Mouse (Mus musculus): ENCODE measurements around the gene Gm20765.
"Not testable (repeated sequence)": the region's sequence is repeated elsewhere in the genome, so short reads cannot be mapped to it uniquely, and the experiment has no call there.

The Gm20765 gene

DNA sequence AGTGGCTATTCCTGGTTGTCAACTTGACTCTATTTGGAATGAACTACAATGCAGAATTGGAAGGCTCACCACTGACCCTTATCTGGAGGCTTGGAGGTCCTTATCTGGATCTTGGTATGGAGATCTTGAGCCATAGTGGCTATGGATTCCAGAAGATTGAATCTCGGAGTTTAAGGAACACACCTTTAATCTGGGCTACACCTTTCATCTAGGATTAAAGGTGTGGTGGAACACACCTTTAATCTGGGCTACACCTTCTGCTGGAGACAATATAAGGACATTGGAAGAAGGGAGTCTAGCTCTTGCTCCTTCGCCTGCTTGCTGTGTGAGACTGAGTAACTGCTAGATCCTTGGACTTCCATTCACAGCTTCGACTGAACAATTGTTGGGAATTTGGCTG, at the start of gene Gm20765:
TSS of gene Gm20765 (plus strand) at position 301 of the 400 bp plus-strand sequence.
- DNase-seq (ENCODE audit: low spot score): not testable (repeated sequence)

DNA sequence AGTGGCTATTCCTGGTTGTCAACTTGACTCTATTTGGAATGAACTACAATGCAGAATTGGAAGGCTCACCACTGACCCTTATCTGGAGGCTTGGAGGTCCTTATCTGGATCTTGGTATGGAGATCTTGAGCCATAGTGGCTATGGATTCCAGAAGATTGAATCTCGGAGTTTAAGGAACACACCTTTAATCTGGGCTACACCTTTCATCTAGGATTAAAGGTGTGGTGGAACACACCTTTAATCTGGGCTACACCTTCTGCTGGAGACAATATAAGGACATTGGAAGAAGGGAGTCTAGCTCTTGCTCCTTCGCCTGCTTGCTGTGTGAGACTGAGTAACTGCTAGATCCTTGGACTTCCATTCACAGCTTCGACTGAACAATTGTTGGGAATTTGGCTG, 42.6 kb upstream of the Gm20765 start, which contains the start of gene Gm21293:
TSS of gene Gm21293 (plus strand) at position 301 of the 400 bp plus-strand sequence.
- DNase-seq (ENCODE audit: low spot score): not testable (repeated sequence)

DNA sequence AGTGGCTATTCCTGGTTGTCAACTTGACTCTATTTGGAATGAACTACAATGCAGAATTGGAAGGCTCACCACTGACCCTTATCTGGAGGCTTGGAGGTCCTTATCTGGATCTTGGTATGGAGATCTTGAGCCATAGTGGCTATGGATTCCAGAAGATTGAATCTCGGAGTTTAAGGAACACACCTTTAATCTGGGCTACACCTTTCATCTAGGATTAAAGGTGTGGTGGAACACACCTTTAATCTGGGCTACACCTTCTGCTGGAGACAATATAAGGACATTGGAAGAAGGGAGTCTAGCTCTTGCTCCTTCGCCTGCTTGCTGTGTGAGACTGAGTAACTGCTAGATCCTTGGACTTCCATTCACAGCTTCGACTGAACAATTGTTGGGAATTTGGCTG, 34.1 kb upstream of the Gm20765 start, which contains the start of gene Gm6763:
TSS of gene Gm6763 (plus strand) at position 301 of the 400 bp plus-strand sequence.
- DNase-seq (ENCODE audit: low spot score): not testable (repeated sequence)

DNA sequence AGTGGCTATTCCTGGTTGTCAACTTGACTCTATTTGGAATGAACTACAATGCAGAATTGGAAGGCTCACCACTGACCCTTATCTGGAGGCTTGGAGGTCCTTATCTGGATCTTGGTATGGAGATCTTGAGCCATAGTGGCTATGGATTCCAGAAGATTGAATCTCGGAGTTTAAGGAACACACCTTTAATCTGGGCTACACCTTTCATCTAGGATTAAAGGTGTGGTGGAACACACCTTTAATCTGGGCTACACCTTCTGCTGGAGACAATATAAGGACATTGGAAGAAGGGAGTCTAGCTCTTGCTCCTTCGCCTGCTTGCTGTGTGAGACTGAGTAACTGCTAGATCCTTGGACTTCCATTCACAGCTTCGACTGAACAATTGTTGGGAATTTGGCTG, 25.6 kb upstream of the Gm20765 start, which contains the start of gene Gm8764:
TSS of gene Gm8764 (plus strand) at position 301 of the 400 bp plus-strand sequence.
- not testable (repeated sequence) for DNase-seq (ENCODE audit: low spot score)

DNA sequence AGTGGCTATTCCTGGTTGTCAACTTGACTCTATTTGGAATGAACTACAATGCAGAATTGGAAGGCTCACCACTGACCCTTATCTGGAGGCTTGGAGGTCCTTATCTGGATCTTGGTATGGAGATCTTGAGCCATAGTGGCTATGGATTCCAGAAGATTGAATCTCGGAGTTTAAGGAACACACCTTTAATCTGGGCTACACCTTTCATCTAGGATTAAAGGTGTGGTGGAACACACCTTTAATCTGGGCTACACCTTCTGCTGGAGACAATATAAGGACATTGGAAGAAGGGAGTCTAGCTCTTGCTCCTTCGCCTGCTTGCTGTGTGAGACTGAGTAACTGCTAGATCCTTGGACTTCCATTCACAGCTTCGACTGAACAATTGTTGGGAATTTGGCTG, 17.1 kb upstream of the Gm20765 start, which contains the start of gene Gm21304:
TSS of gene Gm21304 (plus strand) at position 301 of the 400 bp plus-strand sequence.
- not testable (repeated sequence) for DNase-seq (ENCODE audit: low spot score)

DNA sequence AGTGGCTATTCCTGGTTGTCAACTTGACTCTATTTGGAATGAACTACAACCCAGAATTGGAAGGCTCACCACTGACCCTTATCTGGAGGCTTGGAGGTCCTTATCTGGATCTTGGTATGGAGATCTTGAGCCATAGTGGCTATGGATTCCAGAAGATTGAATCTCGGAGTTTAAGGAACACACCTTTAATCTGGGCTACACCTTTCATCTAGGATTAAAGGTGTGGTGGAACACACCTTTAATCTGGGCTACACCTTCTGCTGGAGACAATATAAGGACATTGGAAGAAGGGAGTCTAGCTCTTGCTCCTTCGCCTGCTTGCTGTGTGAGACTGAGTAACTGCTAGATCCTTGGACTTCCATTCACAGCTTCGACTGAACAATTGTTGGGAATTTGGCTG, 8.6 kb upstream of the Gm20765 start, which contains the start of gene Gm21312:
TSS of gene Gm21312 (plus strand) at position 301 of the 400 bp plus-strand sequence.
- DNase-seq (ENCODE audit: low spot score): not testable (repeated sequence)

DNA sequence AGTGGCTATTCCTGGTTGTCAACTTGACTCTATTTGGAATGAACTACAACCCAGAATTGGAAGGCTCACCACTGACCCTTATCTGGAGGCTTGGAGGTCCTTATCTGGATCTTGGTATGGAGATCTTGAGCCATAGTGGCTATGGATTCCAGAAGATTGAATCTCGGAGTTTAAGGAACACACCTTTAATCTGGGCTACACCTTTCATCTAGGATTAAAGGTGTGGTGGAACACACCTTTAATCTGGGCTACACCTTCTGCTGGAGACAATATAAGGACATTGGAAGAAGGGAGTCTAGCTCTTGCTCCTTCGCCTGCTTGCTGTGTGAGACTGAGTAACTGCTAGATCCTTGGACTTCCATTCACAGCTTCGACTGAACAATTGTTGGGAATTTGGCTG, 8.4 kb downstream of the Gm20765 start, which contains the start of gene Gm4340:
TSS of gene Gm4340 (plus strand) at position 301 of the 400 bp plus-strand sequence.
- not testable (repeated sequence) for DNase-seq (ENCODE audit: low spot score)

DNA sequence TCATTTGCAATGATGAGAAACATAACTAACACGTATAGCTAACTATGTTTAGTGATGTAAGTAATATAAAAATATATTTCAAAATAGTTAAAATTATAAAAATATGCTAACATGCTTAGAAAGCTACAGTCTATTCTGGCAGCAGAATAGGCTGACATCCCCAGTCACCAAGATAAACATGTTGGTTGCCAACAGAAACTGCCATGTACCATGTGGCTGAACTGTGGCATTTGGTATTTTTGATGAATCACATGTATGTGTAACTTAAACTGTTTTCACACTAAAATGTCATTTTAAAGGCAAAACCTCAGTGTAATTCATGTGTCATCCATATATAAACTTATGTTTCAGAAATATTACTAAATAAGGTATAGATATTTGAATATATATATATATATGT, 24.3 kb downstream of the Gm20765 start:
- DNase-seq (ENCODE audit: low spot score): no peak

DNA sequence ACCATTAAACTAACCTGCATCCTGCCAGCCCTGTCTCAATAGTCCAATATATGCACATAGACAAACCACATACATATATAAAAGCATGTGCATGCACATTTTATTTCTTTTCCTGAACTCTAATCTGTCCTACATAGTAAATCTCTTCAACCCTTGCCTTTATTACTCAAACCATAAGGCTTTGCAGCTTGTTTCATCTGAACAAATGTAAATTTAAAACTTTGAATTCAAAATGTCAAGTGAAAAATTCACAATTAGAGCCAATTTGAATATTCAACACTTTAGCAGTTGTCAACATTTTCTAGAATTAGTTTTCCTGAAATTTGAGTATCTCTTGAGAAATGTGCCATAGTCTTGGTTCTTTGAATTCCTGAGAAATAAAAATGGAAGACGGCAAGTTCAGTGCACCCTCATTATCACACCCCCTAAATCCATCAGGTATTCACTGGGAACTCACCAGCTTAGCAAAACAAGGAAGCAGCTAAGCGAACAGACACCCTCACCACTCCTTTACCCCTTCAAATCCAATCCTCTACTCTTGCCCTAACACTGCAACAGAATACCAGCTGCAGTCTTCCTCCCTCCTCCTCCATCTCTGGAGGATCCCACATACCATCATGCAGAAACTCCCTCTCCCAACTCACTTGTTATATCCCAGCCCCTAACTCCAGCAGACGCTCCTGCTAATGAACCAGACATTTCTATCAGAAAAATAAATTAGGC, 25.1 kb downstream of the Gm20765 start:
- no peak for DNase-seq (ENCODE audit: low spot score)

DNA sequence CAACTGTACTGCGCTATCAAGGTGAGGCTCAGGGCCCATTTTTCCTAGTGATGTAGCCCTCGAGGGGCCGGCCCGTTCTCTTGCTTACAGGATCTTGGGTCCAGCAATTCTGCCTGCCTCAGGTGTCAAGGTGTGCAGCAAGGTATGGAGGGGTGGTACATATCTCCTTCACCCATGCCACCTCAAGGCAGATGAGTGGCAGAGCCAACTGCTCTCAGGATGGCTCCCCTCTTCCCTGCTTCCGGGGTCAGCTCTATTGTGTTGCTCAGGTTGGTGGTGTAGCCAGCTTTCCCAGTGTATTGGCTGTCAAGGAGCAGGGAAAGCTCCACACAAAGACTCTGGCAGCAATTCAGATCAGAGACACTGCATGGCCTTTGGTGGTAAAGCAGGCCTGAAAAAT, 29.2 kb downstream of the Gm20765 start:
- DNase-seq (ENCODE audit: low spot score): no peak

DNA sequence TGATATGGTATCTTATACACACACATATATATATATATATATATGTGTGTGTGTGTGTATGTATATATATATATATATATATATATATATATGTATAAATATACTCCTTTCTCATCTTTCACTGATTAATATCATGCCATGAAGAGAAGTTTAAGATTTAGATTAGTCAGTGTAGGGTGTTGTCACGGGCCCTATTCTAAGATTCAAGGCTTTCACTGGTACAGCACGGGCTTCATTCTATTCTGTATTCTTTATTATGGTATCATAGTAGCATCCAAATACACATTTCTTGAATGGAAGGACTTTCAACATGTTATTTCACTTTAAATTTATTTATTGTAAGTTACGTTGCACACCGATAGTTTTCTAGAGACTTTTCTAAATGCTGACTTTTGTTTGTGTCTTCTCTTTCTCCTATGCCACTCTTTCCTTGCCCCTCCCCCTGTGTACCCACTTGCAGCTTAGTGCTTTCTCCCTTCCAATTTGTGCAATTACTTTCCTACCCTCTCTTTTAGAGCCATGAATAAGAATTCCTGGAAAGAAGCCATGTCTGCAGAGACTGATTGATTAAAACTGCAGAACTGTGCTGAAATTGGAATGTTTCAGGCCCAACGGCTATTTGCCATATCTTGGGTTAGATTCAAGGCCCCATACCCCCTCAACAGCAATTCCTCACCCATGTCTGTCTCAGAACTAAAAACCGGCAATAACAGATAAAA, 35.1 kb downstream of the Gm20765 start:
- no peak for DNase-seq (ENCODE audit: low spot score)

All from embryo, embryonic 10.5 days (tissue).